12 mouse cellular contexts compared by ENCODE assay signal in genomic region chr10:117516510-117516909, GRCm38 (mm10).
"Had no signal": no experiment of that assay in that cellular context is flagged by ENCODE, and none has a peak within 500 bp of the region (broad histone marks: within the 10 kb centered on the region; RNA-seq: fewer than 3 reads in every experiment).

No protein-coding gene starts in this region.

- H3K4me3 ChIP-seq: liver, embryonic 15.5 days; megakaryocyte, embryonic 14.5 days; midbrain, embryonic 13.5 days; midbrain, embryonic 15.5 days; neural tube, embryonic 13.5 days; neural tube, embryonic 15.5 days had no signal

- H3K4me2 ChIP-seq: liver, embryonic 15.5 days; lung, embryonic 14.5 days; midbrain, embryonic 11.5 days; midbrain, embryonic 13.5 days; midbrain, embryonic 15.5 days; neural tube, embryonic 13.5 days; neural tube, embryonic 15.5 days had no signal

- H3K9ac ChIP-seq: liver, embryonic 15.5 days; liver, postnatal 0 days; lung, embryonic 14.5 days; midbrain, embryonic 13.5 days; midbrain, embryonic 15.5 days; neural tube, embryonic 13.5 days; neural tube, embryonic 15.5 days had no signal

- H3K36me3 ChIP-seq: liver, embryonic 15.5 days; midbrain, embryonic 13.5 days; midbrain, embryonic 15.5 days; neural tube, embryonic 13.5 days; neural tube, embryonic 15.5 days had no signal

- H3K27me3 ChIP-seq: liver, embryonic 15.5 days; midbrain, embryonic 15.5 days; neural tube, embryonic 13.5 days; neural tube, embryonic 15.5 days had no signal

- H3K9me3 ChIP-seq: liver, embryonic 15.5 days; midbrain, embryonic 13.5 days; midbrain, embryonic 15.5 days; neural tube, embryonic 13.5 days; neural tube, embryonic 15.5 days had no signal

- H3K27ac ChIP-seq: liver, embryonic 15.5 days; macrophage; midbrain, embryonic 13.5 days; midbrain, embryonic 15.5 days; neural tube, embryonic 13.5 days; neural tube, embryonic 15.5 days had no signal

- DNase-seq: spleen, adult 18-20 months; thymus, adult 18-20 months had no signal

- H3K4me1 ChIP-seq: liver, embryonic 15.5 days; megakaryocyte, embryonic 14.5 days; midbrain, embryonic 13.5 days had no signal
